Mouse (Mus musculus) heart, embryonic 16.5 days (tissue): ENCODE data around the gene Slc30a1. TPM values are rescaled to one million over a fixed set of nuclear protein-coding genes. Genes with fewer than 3 reads are reported as not detected.
A peak's percentile ranks its signal among the peaks of the same experiment; 100 is the strongest.

Experiments
- ATAC-seq: fragments of 200-750 bp; cut with Nextera tagmentation; replicated peaks from 2 replicates; pipeline ENCODE4 v1.8.0; 2017; ENCODE audit warnings: moderate number of reproducible peaks; ENCODE audit not compliant: insufficient read depth, low FRiP score; ENCODE audit errors: extremely low read depth
- H3K27ac ChIP-seq: fragments of 300-500 bp; sonication (generic); 2 replicates; pipeline ENCODE4 v1.5.1; 2014; ENCODE audit warnings: mild to moderate bottlenecking, low read length, control low read depth, moderate library complexity
- H3K27me3 ChIP-seq: fragments of 300-500 bp; sonication (generic); 2 replicates; pipeline ENCODE4 v1.6.1; 2014; ENCODE audit warnings: low read length, mixed read lengths; ENCODE audit not compliant: control insufficient read depth, insufficient read depth
- H3K36me3 ChIP-seq: fragments of 300-500 bp; sonication (generic); 2 replicates; pipeline ENCODE4 v1.6.1; 2014; ENCODE audit not compliant: control insufficient read depth, insufficient read depth
- H3K4me1 ChIP-seq: fragments of 300-500 bp; sonication (generic); 2 replicates; pipeline ENCODE4 v1.6.1; 2014; ENCODE audit warnings: low read length, mixed read lengths; ENCODE audit not compliant: control insufficient read depth, insufficient read depth
- H3K4me2 ChIP-seq: fragments of 300-500 bp; sonication (generic); 2 replicates; pipeline ENCODE4 v1.6.1; 2014; ENCODE audit warnings: low read depth, mild to moderate bottlenecking, control low read depth, low read length
- H3K4me3 ChIP-seq: fragments of 300-500 bp; sonication (generic); 2 replicates; pipeline ENCODE4 v1.5.1; 2014; ENCODE audit warnings: mild to moderate bottlenecking, control low read depth, low read length
- H3K9ac ChIP-seq: fragments of 300-500 bp; sonication (generic); 2 replicates; pipeline ENCODE4 v1.6.1; 2014; ENCODE audit warnings: low read length, control low read depth
- H3K9me3 ChIP-seq: fragments of 300-500 bp; sonication (generic); replicated peaks from 2 replicates; pipeline ENCODE4 v1.6.1; 2016; ENCODE audit warnings: low read length; ENCODE audit not compliant: control insufficient read depth
- WGBS: fragments of 180-500 bp; shearing (Covaris S2); extraction: QIAGEN DNeasy Blood & Tissue Kit; methylation state at CpG from one replicate; pipeline ENCODE4 v1.1.7; 2014; 5-methylcytosine and 5-hydroxymethylcytosine counted together
- polyA plus RNA-seq: library from polyadenylated mRNA; unstranded; fragments of >200 nt; fragmentation: Nextera tagmentation; extraction: Ambion mirVana; gene quantifications from 2 replicates; pipeline ENCODE4 v1.2.1, GENCODE M21; 2015

Slc30a1 gene
- polyA plus RNA-seq, 1 experiment from 2014 or later = 1.1 TPM

DNA sequence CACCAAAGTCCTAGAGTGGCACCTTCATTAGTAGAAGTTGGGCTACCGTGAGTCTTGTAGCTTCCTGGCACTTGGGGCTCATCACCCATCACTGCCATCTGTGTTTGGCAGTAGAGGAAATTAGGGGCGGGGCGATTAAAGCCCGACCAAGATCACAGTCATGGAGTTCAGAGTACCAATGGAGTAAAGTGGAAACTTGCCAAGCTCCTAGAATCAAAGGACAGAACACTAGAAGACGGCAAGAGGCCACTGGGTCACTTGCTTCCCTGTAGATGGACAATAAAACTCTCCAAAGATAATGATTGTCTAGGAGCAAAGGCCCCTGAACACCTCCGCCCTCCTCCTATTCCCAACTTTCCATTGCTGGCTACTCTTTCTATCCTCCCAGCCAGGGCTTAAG, 14.7 kb upstream of the Slc30a1 start:
- WGBS = 72% methylated on average over 6 of the region's 6 CpGs
- H3K9me3 ChIP-seq = no peaks in the 10 kb centered on the region
- no peak overlapping the region for H3K4me2 ChIP-seq
- no peaks in the 10 kb centered on the region for H3K36me3 ChIP-seq
- H3K27ac ChIP-seq = no peak overlapping the region
- H3K4me3 ChIP-seq = no peak overlapping the region
- ATAC-seq = no peak
- H3K4me1 ChIP-seq = no peaks in the 10 kb centered on the region
- H3K9ac ChIP-seq = no peak overlapping the region
- no peaks in the 10 kb centered on the region for H3K27me3 ChIP-seq

DNA sequence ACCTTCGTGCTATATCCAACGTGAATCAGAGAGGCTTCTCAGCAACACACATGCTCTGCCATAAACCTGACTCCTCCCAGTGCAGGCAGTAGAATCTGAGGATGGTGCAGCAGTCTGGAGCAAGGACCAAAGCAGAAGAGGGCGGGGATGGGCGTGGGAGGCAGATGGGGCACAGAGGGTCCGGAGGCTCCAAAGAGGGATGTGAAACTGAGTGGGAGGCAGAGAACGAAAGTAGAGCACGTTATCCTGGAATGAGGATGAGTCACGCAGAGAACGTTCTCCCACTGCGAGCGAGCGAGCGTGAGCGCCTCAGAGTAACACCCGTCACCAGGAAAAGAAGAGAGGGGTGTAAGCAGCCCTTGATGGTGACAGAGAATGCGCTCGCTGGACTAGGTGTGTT, 12.2 kb upstream of the Slc30a1 start:
- Histone ChIP-seq H3K27me3 (no peaks in the 10 kb centered on the region), H3K4me3 (no peak overlapping the region), H3K36me3 (no peaks in the 10 kb centered on the region), H3K9me3 (no peaks in the 10 kb centered on the region), H3K27ac (no peak overlapping the region), H3K9ac (no peak overlapping the region), H3K4me1 (peaks cover 4% of the 10 kb centered on the region), H3K4me2 (no peak overlapping the region)
- ATAC-seq = peak; percentile 41; the same call in 1 of the 2 replicates
- WGBS = 57% methylated on average over 17 of the region's 17 CpGs

DNA sequence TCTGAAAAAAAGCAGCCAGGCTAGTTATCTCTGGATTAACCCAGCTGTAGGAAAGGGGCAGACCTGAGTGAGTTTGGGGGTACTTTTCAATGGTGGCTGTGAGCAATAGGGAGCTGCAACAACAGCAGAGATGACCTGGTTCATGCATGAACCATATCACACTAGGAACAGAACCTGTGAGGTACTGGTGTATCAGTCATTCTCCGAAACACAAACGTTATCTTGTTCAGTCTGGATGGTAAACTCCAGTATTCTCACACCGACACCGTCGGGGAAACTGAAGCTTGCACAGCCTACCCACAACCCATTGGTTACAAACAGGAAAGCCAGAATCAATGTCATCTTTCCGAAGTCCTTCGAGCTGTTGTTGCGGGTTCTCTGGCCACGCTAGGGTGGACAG, 11.7 kb upstream of the Slc30a1 start:
- Histone ChIP-seq H3K27ac (no peak overlapping the region), H3K4me1 (peaks cover 4% of the 10 kb centered on the region), H3K9me3 (no peaks in the 10 kb centered on the region), H3K4me3 (no peak overlapping the region), H3K27me3 (no peaks in the 10 kb centered on the region), H3K9ac (no peak overlapping the region), H3K36me3 (no peaks in the 10 kb centered on the region), H3K4me2 (no peak overlapping the region)
- WGBS = 84% methylated on average over 9 of the region's 9 CpGs
- ATAC-seq = no peak

DNA sequence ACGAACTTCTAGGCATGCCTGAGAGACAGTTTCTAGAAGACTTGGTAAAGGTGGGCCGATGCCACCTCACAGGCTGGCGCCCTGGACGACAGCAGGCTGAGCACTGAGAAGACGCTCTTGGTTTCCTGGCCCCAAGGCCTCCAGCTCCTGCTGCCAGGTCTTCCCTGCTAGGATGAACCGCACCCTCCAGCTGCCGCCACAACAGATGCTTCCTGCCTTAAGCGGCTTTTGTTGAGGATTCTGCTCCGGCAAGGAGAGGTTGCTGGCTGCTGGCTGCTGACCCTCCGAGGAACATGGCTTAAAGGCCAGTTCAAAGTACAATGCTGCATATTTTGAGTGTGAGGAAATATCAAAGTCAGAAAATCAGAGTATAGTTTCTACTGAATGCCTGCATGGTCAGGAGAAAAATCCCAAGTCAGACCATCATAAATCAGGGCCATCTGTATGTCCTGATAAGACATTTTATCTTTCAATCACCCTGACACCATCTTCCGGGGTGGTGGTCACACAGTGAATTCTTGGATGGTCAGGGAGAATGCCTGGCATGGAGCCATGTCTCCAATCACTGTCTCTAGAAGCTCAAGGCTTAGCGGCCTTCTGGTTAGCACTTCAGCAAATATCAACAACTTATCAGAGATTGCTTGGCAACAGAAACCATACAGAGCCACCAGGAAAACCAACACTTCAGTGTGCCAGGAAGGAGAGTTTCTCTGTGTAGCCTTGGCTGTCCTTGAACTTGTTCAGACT, 9.6 kb upstream of the Slc30a1 start:
- Histone ChIP-seq H3K27me3 (no peaks in the 10 kb centered on the region), H3K4me3 (no peak overlapping the region), H3K9ac (no peak overlapping the region), H3K4me1 (peaks cover 4% of the 10 kb centered on the region), H3K9me3 (no peaks in the 10 kb centered on the region), H3K27ac (peak overlapping the region; percentile 25; the same call in 1 of the 2 replicates), H3K4me2 (no peak overlapping the region), H3K36me3 (no peaks in the 10 kb centered on the region)
- 50% methylated on average over 12 of the region's 12 CpGs for WGBS
- no peak for ATAC-seq

DNA sequence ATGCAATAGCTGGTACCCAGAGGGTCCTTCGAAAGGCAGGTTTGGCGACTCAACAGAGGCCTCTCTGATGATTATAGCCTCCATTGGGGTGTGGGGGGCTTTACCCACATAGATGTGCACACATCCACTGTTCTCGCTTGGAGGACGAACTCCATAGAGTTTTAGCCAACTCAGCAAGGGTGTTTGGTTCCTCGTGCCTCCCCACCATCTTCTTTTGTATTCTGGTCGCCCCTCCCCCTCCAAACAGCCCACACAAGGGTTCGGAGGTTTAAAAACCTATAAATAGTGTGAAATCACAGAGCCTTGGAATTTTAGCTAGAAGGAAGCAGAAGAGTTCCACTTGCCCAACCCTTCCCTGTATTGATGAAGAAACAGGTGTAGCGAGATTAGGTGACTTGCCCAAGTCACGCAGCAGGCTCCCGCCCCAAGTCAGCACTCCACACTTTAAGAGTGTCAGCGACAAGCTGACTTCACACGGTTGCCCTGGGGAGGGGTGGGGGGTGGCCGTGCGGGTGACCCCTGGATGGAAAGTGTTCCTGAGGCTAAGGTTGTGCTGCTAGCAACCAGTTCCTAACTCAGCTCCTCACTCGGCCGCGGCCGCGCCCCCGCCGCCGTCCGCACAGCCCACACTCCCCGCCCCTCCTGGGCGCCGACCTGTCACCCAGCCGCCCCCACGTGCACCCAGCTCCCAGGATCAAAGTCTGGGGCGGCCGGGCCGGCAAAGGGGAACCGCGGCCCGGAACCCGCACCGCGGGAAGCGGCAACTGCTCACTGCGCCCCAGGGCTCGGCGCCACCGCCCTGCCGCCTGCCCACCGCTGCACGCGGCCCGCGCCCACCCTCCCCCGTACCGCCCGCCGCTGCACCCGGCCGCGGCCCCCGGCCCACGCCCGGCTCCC, 682 bp upstream of the Slc30a1 start:
- WGBS = 5% methylated on average over 39 of the region's 58 CpGs
- peak overlapping the region; percentile 96 for H3K4me3 ChIP-seq
- H3K9me3 ChIP-seq = no peaks in the 10 kb centered on the region
- peak overlapping the region; percentile 81 for H3K4me2 ChIP-seq
- H3K27ac ChIP-seq = peak overlapping the region; percentile 30; the same call in 1 of the 2 replicates
- peaks cover 32% of the 10 kb centered on the region for H3K4me1 ChIP-seq
- H3K9ac ChIP-seq = peak overlapping the region; percentile 73
- H3K36me3 ChIP-seq = peaks cover 8% of the 10 kb centered on the region
- no peaks in the 10 kb centered on the region for H3K27me3 ChIP-seq
- peak; percentile 65 for ATAC-seq

DNA sequence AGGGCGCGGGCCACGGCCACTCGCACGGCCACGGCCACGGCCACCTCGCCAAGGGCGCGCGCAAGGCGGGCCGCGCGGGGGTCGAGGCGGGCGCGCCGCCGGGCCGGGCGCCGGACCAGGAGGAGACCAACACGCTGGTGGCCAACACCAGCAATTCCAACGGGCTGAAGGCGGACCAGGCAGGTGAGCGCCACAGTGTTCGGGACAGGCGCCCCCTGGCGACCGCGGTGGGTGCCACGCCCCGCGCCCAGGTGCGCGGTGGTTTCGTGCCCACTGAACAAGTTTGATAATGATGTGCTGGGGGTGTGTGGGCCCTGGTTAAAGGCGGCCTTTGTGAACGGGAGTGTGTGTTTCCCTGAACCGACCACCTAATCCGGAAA, 854 bp downstream of the Slc30a1 start:
- peak; percentile 39 for ATAC-seq
- peak overlapping the region; percentile 92 for H3K27ac ChIP-seq
- no peaks in the 10 kb centered on the region for H3K27me3 ChIP-seq
- peaks cover 8% of the 10 kb centered on the region for H3K36me3 ChIP-seq
- under 1% methylated on average over 42 of the region's 43 CpGs for WGBS
- H3K9ac ChIP-seq = peak overlapping the region; percentile 89
- peaks cover 36% of the 10 kb centered on the region for H3K4me1 ChIP-seq
- no peaks in the 10 kb centered on the region for H3K9me3 ChIP-seq
- peak overlapping the region; percentile 96 for H3K4me3 ChIP-seq
- peak overlapping the region; percentile 97 for H3K4me2 ChIP-seq

DNA sequence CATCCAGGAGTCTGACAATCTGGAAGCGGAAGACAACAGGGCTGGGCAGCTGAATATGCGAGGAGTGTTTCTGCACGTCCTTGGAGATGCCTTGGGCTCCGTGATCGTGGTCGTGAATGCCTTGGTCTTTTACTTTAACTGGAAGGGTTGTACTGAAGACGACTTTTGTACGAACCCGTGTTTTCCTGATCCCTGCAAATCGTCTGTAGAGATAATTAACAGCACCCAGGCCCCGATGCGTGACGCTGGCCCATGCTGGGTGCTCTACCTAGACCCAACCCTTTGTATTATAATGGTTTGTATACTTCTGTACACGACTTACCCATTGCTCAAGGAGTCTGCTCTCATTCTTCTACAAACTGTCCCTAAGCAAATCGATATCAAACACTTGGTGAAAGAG, 2.3 kb downstream of the Slc30a1 start:
- peaks cover 36% of the 10 kb centered on the region for H3K4me1 ChIP-seq
- peak overlapping the region; percentile 96 for H3K4me3 ChIP-seq
- H3K27ac ChIP-seq = no peak overlapping the region
- WGBS = 91% methylated on average over 15 of the region's 15 CpGs
- H3K27me3 ChIP-seq = no peaks in the 10 kb centered on the region
- H3K9me3 ChIP-seq = no peaks in the 10 kb centered on the region
- ATAC-seq = no peak
- peak overlapping the region; percentile 97 for H3K4me2 ChIP-seq
- peaks cover 11% of the 10 kb centered on the region for H3K36me3 ChIP-seq
- H3K9ac ChIP-seq = no peak overlapping the region

DNA sequence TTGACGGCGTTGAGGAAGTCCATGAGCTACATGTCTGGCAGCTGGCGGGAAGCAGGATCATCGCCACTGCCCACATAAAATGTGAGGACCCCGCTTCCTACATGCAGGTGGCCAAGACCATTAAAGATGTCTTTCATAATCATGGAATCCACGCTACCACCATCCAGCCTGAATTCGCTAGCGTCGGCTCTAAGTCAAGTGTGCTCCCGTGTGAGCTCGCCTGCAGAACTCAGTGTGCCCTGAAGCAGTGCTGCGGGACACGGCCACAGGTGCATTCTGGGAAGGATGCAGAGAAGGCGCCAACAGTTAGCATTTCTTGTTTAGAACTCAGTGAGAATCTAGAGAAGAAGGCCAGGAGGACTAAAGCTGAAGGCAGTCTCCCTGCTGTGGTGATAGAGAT, 2.7 kb downstream of the Slc30a1 start:
- no peak for ATAC-seq
- WGBS = 91% methylated on average over 14 of the region's 14 CpGs
- no peak overlapping the region for H3K27ac ChIP-seq
- no peaks in the 10 kb centered on the region for H3K27me3 ChIP-seq
- no peaks in the 10 kb centered on the region for H3K9me3 ChIP-seq
- H3K4me3 ChIP-seq = no peak overlapping the region
- 0 out of 2 replicates have a peak overlapping the region, but pooled peaks have one; percentile 5 for H3K4me2 ChIP-seq
- no peak overlapping the region for H3K9ac ChIP-seq
- peaks cover 36% of the 10 kb centered on the region for H3K4me1 ChIP-seq
- H3K36me3 ChIP-seq = peaks cover 11% of the 10 kb centered on the region

DNA sequence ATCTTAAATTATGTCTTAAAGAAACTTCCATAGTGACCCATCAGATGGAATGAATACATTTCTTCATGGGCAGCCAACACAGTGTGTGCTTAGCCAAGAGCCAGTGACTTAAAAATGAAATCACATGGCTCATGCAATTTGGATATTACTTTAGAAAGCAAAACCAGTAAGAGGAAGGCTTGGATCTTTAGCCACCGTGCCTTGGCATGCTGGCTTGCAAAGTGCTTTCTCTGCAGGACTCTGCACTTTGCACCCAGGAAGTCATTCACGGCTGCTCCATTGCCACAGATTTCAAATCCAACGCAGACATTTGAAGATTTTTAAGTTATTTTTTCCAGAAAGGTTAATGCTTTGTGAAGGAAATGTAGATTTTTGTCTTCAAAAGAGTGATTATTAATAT, 4.1 kb downstream of the Slc30a1 start:
- ATAC-seq = no peak
- no peak overlapping the region for H3K27ac ChIP-seq
- H3K9ac ChIP-seq = no peak overlapping the region
- H3K4me1 ChIP-seq = peaks cover 35% of the 10 kb centered on the region
- no peaks in the 10 kb centered on the region for H3K27me3 ChIP-seq
- no peaks in the 10 kb centered on the region for H3K9me3 ChIP-seq
- peak overlapping the region; percentile 6 for H3K4me2 ChIP-seq
- 55% methylated on average over 3 of the region's 3 CpGs for WGBS
- H3K36me3 ChIP-seq = peaks cover 11% of the 10 kb centered on the region
- no peak overlapping the region; the same call in 1 of the 2 replicates for H3K4me3 ChIP-seq
